Mouse (Mus musculus) thymus, postnatal 14 days (tissue): Measurements from ENCODE around the gene Ext2.
A peak's percentile ranks its signal among the peaks of the same experiment; 100 is the strongest.

Experiments used
- DNase-seq: peaks from one replicate; pipeline ENCODE4 v3.0.0; 2021

The Ext2 gene

GRCm38 (mm10) chr2:93666146-93666858 is 156.1 kb downstream of the Ext2 start:
- no peak for DNase-seq

GRCm38 (mm10) chr2:93665472-93665871 is 156.9 kb downstream of the Ext2 start:
- DNase-seq, result no peak

GRCm38 (mm10) chr2:93662240-93662865 is 160.0 kb downstream of the Ext2 start:
- no peak for DNase-seq

GRCm38 (mm10) chr2:93661096-93661495 is 161.3 kb downstream of the Ext2 start:
- no peak for DNase-seq

GRCm38 (mm10) chr2:93659705-93660308 is 162.6 kb downstream of the Ext2 start:
- no peak for DNase-seq

GRCm38 (mm10) chr2:93659004-93659403 is 163.4 kb downstream of the Ext2 start:
- peak; percentile 12 for DNase-seq

- no peak for DNase-seq
Observed at GRCm38 (mm10) chr2:93654336-93655055, 167.9 kb downstream of the Ext2 start.

GRCm38 (mm10) chr2:93649243-93649870 is 173.0 kb downstream of the Ext2 start:
- DNase-seq, result no peak

GRCm38 (mm10) chr2:93647924-93648575 is 174.3 kb downstream of the Ext2 start:
- DNase-seq, result no peak

GRCm38 (mm10) chr2:93647051-93647923 is 175.1 kb downstream of the Ext2 start:
- DNase-seq, result no peak

GRCm38 (mm10) chr2:93645626-93646320 is 176.6 kb downstream of the Ext2 start:
- peak; percentile 5 for DNase-seq

GRCm38 (mm10) chr2:93645197-93645596 is 177.2 kb downstream of the Ext2 start:
- DNase-seq, result no peak

GRCm38 (mm10) chr2:93644731-93645130 is 177.6 kb downstream of the Ext2 start:
- DNase-seq, result no peak

- no peak for DNase-seq
Observed at GRCm38 (mm10) chr2:93644234-93644633, 178.1 kb downstream of the Ext2 start.

GRCm38 (mm10) chr2:93643403-93643780 is 179.0 kb downstream of the Ext2 start:
- no peak for DNase-seq

GRCm38 (mm10) chr2:93634609-93635008 is 187.8 kb downstream of the Ext2 start:
- no peak for DNase-seq

GRCm38 (mm10) chr2:93624665-93625408 is 197.5 kb downstream of the Ext2 start:
- no peak for DNase-seq

- DNase-seq, result no peak
Observed at GRCm38 (mm10) chr2:93619208-93619849, 203.0 kb downstream of the Ext2 start.

- DNase-seq, result no peak
Observed at GRCm38 (mm10) chr2:93618447-93619199, 203.7 kb downstream of the Ext2 start.
